Mouse (Mus musculus) spleen, adult 2 months (tissue): ENCODE measurements around the gene Srp72.

ENCODE experiments used
- CTCF ChIP-seq: fragments of 200-500 bp; IDR thresholded peaks from 2 replicates; pipeline ENCODE4 v1.5.1; 2011; ENCODE audit warnings: mild to moderate bottlenecking, inconsistent platforms; ENCODE audit not compliant: insufficient read depth, insufficient read length, insufficient replicate concordance; ENCODE audit errors: extremely low read depth
- POLR2A ChIP-seq: fragments of 200-500 bp; IDR thresholded peaks from 2 replicates; pipeline ENCODE4 v1.6.1; 2011; ENCODE audit warnings: low read depth, low read length, inconsistent platforms

DNA sequence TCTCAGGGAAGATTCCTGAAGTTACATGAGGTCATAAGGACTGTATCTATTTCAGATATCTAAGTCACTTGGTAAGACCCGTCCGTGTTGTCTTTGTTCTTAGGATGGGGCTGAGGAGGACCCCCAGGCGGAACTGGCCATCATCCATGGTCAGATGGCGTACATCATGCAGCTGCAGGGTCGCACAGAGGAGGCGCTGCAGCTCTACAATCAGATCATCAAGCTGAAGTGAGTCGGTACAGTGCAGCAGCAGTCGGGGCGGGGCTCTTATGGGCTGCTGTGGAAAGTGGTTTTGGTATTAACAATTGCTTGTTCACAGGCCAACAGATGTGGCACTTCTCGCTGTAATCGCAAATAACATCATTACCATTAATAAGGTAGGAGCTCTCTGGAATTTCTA lies 9.5 kb downstream of the Srp72 start:
- TF ChIP-seq CTCF (no peak), POLR2A (no peak)
